Mouse (Mus musculus) embryonic fibroblast, embryonic 13.5 days (primary cell): Measurements from ENCODE around the gene Serhl. TPM values are rescaled to one million over a fixed set of nuclear protein-coding genes. Genes with fewer than 3 reads are reported as not detected.
"Not testable (repeated sequence)": the region's sequence is repeated elsewhere in the genome, so short reads cannot be mapped to it uniquely, and the experiment has no call there.

Experiments
- H3K27ac ChIP-seq: 2 replicates; pipeline ENCODE4 v1.5.1; 2012; ENCODE audit warnings: low read length, control low read depth, inconsistent platforms; ENCODE audit not compliant: insufficient read depth
- H3K4me1 ChIP-seq: 2 replicates; pipeline ENCODE4 v1.6.1; 2011; ENCODE audit warnings: low read length; ENCODE audit not compliant: control insufficient read depth, insufficient read depth
- H3K4me3 ChIP-seq: 2 replicates; pipeline ENCODE4 v1.5.1; 2011; ENCODE audit warnings: mild to moderate bottlenecking, control low read depth, low read length; ENCODE audit not compliant: insufficient read depth
- CTCF ChIP-seq: IDR thresholded peaks from 2 replicates; pipeline ENCODE4 v1.5.1; 2011; ENCODE audit warnings: mild to moderate bottlenecking, control low read depth, low read length, moderate library complexity, borderline replicate concordance; ENCODE audit not compliant: insufficient read depth
- POLR2A ChIP-seq: IDR thresholded peaks from 2 replicates; pipeline ENCODE4 v1.6.1; 2011; ENCODE audit warnings: low read depth, mild to moderate bottlenecking, control low read depth, low read length, moderate library complexity
- polyA plus RNA-seq: library from polyadenylated mRNA; stranded (reverse); fragments of >200 nt; gene quantifications from 2 replicates; pipeline ENCODE4 v1.2.4, GENCODE M21; 2011; ENCODE audit warnings: low read depth; ENCODE audit not compliant: missing spikeins, insufficient read length

Serhl gene
- polyA plus RNA-seq, 1 experiment: 31.2 TPM

- TF ChIP-seq POLR2A (no peak), CTCF (no peak)
- H3K4me3 ChIP-seq: peak overlapping the region; percentile 14; the same call in 1 of the 2 replicates
- H3K27ac ChIP-seq: no peak overlapping the region
- H3K4me1 ChIP-seq: no peaks in the 10 kb centered on the region
These were observed 32.8 kb upstream of the Serhl start for GRCm38 (mm10) chr15:83056378-83057083.

GRCm38 (mm10) chr15:83057533-83057932, 31.8 kb upstream of the Serhl start:
- Histone ChIP-seq H3K27ac (no peak overlapping the region), H3K4me3 (no peak overlapping the region), H3K4me1 (no peaks in the 10 kb centered on the region)
- TF ChIP-seq CTCF (no peak), POLR2A (no peak)

GRCm38 (mm10) chr15:83059233-83059660, 30.1 kb upstream of the Serhl start:
- TF ChIP-seq CTCF: no peak
- no peak for TF ChIP-seq POLR2A
- no peak overlapping the region for H3K27ac ChIP-seq
- no peak overlapping the region for H3K4me3 ChIP-seq
- H3K4me1 ChIP-seq: no peaks in the 10 kb centered on the region

DNA sequence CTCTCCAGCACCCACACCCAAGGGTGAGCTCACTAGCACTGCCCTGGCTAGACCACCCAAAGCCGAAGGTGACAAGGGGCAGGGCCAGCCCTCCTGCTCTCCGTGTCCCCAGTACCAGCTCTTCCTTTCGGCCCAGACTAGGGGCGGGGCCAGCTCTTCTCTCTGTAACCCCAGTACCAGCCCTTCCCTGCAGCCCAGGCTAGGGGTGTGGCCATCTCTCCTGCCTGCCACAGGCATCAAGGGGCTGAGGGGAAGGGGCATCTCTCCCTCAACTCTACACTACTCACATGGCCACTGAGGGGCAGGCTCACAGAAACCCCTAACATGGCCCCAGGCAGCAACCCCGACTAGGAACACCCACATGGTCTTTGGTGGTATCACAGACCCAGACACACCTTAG, 27.6 kb upstream of the Serhl start:
- Histone ChIP-seq H3K27ac (no peak overlapping the region), H3K4me3 (no peak overlapping the region), H3K4me1 (no peaks in the 10 kb centered on the region)
- TF ChIP-seq CTCF (no peak), POLR2A (no peak)

GRCm38 (mm10) chr15:83062582-83062981, 26.7 kb upstream of the Serhl start:
- not testable (repeated sequence) for H3K4me3 ChIP-seq, H3K4me1 ChIP-seq, H3K27ac ChIP-seq

- no peak overlapping the region for H3K4me3 ChIP-seq
- H3K27ac ChIP-seq: no peak overlapping the region
- no peak for TF ChIP-seq CTCF
- TF ChIP-seq POLR2A: no peak
- peaks cover 4% of the 10 kb centered on the region; the same call in 1 of the 2 replicates for H3K4me1 ChIP-seq
These were observed 23.8 kb upstream of the Serhl start for GRCm38 (mm10) chr15:83065543-83065942.

DNA sequence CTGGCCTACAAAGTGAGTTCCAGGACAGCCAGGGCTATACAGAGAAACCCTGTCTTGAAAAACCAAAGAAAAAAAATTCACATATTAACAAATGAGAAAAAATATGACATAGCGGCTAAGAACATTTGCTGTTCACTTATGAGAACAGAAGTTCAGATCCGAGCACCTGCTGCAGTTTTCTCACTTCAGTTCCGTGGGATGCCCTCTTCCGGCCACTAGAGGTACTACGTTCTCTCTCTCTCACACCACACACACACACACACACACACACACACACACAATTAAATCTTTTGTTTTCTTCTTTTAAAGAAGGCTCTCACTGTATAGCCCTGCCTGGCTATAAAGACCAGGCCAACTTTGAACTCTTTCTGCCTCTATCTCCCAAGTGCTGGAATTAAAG, 21.0 kb upstream of the Serhl start:
- H3K4me3 ChIP-seq: no peak overlapping the region
- peaks cover 4% of the 10 kb centered on the region; the same call in 1 of the 2 replicates for H3K4me1 ChIP-seq
- no peak for TF ChIP-seq CTCF
- no peak for TF ChIP-seq POLR2A
- no peak overlapping the region for H3K27ac ChIP-seq

- H3K4me3 ChIP-seq: no peak overlapping the region
- peak overlapping the region; percentile 10; the same call in 1 of the 2 replicates for H3K27ac ChIP-seq
- TF ChIP-seq CTCF (no peak), POLR2A (no peak)
These were observed 18.4 kb upstream of the Serhl start for GRCm38 (mm10) chr15:83070942-83071341.

DNA sequence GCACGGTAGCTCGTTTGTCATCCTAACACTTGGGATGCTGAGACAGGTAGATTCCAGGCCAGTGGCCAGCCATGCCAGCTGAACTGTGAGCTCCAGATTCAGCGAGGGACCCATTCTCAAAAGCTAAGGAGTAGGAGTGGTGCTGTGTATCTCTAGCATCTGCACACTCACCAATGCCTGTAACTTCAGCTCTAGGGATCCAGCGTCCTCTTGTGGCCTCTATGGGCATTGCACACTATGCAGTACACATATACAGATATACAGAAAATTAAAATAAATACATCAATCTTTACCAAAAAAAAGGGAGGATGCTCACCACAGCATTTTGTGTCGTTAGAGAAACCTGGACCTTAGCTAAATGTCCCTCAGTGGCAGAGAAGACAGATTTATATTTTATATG, 17.6 kb upstream of the Serhl start:
- TF ChIP-seq POLR2A (no peak), CTCF (no peak)
- Histone ChIP-seq H3K4me3 (no peak overlapping the region), H3K4me1 (peaks cover 4% of the 10 kb centered on the region; the same call in 1 of the 2 replicates), H3K27ac (no peak overlapping the region)

More at GRCm38 (mm10) chr15:83070942-83071341, 18.4 kb upstream of the Serhl start:
- H3K4me1 ChIP-seq: peaks cover 4% of the 10 kb centered on the region; the same call in 1 of the 2 replicates

DNA sequence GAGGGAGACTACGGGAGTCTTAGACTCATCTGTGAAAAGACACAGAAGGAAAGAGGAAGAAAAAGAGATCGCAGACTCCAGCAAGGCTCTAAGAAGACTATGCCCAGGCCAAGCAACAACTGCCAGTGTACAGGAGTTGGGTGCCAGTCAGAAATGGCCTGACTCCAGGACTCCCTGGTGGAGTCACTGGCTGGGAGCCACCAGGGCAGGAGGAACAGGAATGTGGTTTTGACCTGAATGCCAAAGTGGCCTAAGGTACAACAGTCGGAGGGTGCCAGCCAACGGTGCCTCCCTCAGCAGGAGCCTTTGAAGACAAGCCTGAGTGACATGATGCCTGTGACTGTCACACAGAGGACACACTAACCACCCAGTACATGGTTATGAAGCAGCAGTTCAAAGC, 15.1 kb upstream of the Serhl start:
- H3K4me1 ChIP-seq: peaks cover 4% of the 10 kb centered on the region; the same call in 1 of the 2 replicates
- TF ChIP-seq CTCF (no peak), POLR2A (no peak)
- no peak overlapping the region for H3K27ac ChIP-seq
- no peak overlapping the region for H3K4me3 ChIP-seq
